Mouse (Mus musculus): Measurements from ENCODE around the gene Efna2. TPM values are rescaled to one million over a fixed set of nuclear protein-coding genes. Genes with fewer than 3 reads are reported as not detected.

Gene Efna2
- polyA plus RNA-seq (2014; fragmentation: Nextera tagmentation; extraction: Ambion mirVana): 24.8 and 34.2 TPM in 2 replicates

- Histone ChIP-seq H3K9ac (ENCODE audit: low read depth, low read length) (peak within 1 kb of the TSS; percentile 99), H3K4me3 (ENCODE audit: low read depth, low read length) (peak within 1 kb of the TSS; percentile 93), H3K4me2 (replicated peaks; ENCODE audit: low read depth, low read length) (peak within 1 kb of the TSS; percentile 90), H3K9me3 (ENCODE audit: control insufficient read depth, low read length) (no peaks in the 10 kb centered on the region), H3K27ac (ENCODE audit: low read depth, low read length) (peak within 1 kb of the TSS; percentile 84), H3K27me3 (ENCODE audit: control insufficient read depth, insufficient read depth, low read length) (no peaks in the 10 kb centered on the region), H3K4me1 (replicated peaks; ENCODE audit: control insufficient read depth, insufficient read depth, low read length) (peaks cover 14% of the 10 kb centered on the region), H3K36me3 (ENCODE audit: control insufficient read depth, insufficient read depth, low read length) (no peaks in the 10 kb centered on the region)
- WGBS: 2% methylated on average over 54 of the region's 106 CpGs
- ATAC-seq (ENCODE audit: low FRiP score) (peak; percentile 80), DNase-seq (ENCODE audit: low spot score) (peak; percentile 84)
Observed at GRCm38 (mm10) chr10:80179068-80180051, at the start of gene Efna2. Efna2 (plus strand) TSS chr10:80179482.

GRCm38 (mm10) chr10:80129846-80130245, 49.4 kb upstream of the Efna2 start:
- no peak for ATAC-seq (ENCODE audit: low FRiP score)

GRCm38 (mm10) chr10:80130403-80131031, 48.8 kb upstream of the Efna2 start:
- Histone ChIP-seq H3K27ac (ENCODE audit: low read depth, low read length) (no peak overlapping the region), H3K4me2 (replicated peaks; ENCODE audit: low read depth, low read length) (peak overlapping the region; percentile 8; the same call in 1 of the 2 replicates), H3K9ac (ENCODE audit: low read depth, low read length) (no peak overlapping the region), H3K4me3 (ENCODE audit: low read depth, low read length) (no peak overlapping the region), H3K4me1 (replicated peaks; ENCODE audit: control insufficient read depth, insufficient read depth, low read length) (peaks cover 11% of the 10 kb centered on the region), H3K9me3 (ENCODE audit: control insufficient read depth, low read length) (no peaks in the 10 kb centered on the region), H3K27me3 (ENCODE audit: control insufficient read depth, insufficient read depth, low read length) (peaks cover 4% of the 10 kb centered on the region; the same call in 1 of the 2 replicates), H3K36me3 (ENCODE audit: control insufficient read depth, insufficient read depth, low read length) (peaks cover 19% of the 10 kb centered on the region)
- DNase-seq (ENCODE audit: low spot score): peak; percentile 17
- WGBS: 83% methylated on average over 18 of the region's 18 CpGs
- no peak for ATAC-seq (ENCODE audit: low FRiP score)

More at GRCm38 (mm10) chr10:80129846-80130245, 49.4 kb upstream of the Efna2 start:
- H3K36me3 ChIP-seq (ENCODE audit: control insufficient read depth, insufficient read depth, low read length): peaks cover 25% of the 10 kb centered on the region
- H3K9me3 ChIP-seq (ENCODE audit: control insufficient read depth, low read length): no peaks in the 10 kb centered on the region
- no peak overlapping the region for H3K4me3 ChIP-seq (ENCODE audit: low read depth, low read length)
- DNase-seq (ENCODE audit: low spot score): no peak
- WGBS: 92% methylated on average over 9 of the region's 9 CpGs
- H3K9ac ChIP-seq (ENCODE audit: low read depth, low read length): no peak overlapping the region
- peaks cover 11% of the 10 kb centered on the region for H3K4me1 ChIP-seq (replicated peaks; ENCODE audit: control insufficient read depth, insufficient read depth, low read length)
- H3K4me2 ChIP-seq (replicated peaks; ENCODE audit: low read depth, low read length): no peak overlapping the region
- peaks cover 2% of the 10 kb centered on the region; the same call in 1 of the 2 replicates for H3K27me3 ChIP-seq (ENCODE audit: control insufficient read depth, insufficient read depth, low read length)
- H3K27ac ChIP-seq (ENCODE audit: low read depth, low read length): no peak overlapping the region

GRCm38 (mm10) chr10:80131316-80131951, 47.8 kb upstream of the Efna2 start:
- Histone ChIP-seq H3K4me3 (ENCODE audit: low read depth, low read length) (no peak overlapping the region), H3K36me3 (ENCODE audit: control insufficient read depth, insufficient read depth, low read length) (peaks cover 12% of the 10 kb centered on the region), H3K27ac (ENCODE audit: low read depth, low read length) (no peak overlapping the region; the same call in 1 of the 2 replicates), H3K9ac (ENCODE audit: low read depth, low read length) (no peak overlapping the region), H3K27me3 (ENCODE audit: control insufficient read depth, insufficient read depth, low read length) (peaks cover 11% of the 10 kb centered on the region; the same call in 1 of the 2 replicates), H3K4me1 (replicated peaks; ENCODE audit: control insufficient read depth, insufficient read depth, low read length) (peaks cover 11% of the 10 kb centered on the region), H3K9me3 (ENCODE audit: control insufficient read depth, low read length) (no peaks in the 10 kb centered on the region), H3K4me2 (replicated peaks; ENCODE audit: low read depth, low read length) (peak overlapping the region; percentile 8; the same call in 1 of the 2 replicates)
- ATAC-seq (ENCODE audit: low FRiP score) (peak; percentile 56), DNase-seq (ENCODE audit: low spot score) (peak; percentile 71)
- WGBS: 15% methylated on average over 46 of the region's 55 CpGs

GRCm38 (mm10) chr10:80131952-80132350, 47.3 kb upstream of the Efna2 start:
- Histone ChIP-seq H3K9ac (ENCODE audit: low read depth, low read length) (no peak overlapping the region), H3K4me2 (replicated peaks; ENCODE audit: low read depth, low read length) (no peak overlapping the region; the same call in 1 of the 2 replicates), H3K9me3 (ENCODE audit: control insufficient read depth, low read length) (no peaks in the 10 kb centered on the region), H3K27me3 (ENCODE audit: control insufficient read depth, insufficient read depth, low read length) (peaks cover 15% of the 10 kb centered on the region), H3K4me3 (ENCODE audit: low read depth, low read length) (no peak overlapping the region), H3K36me3 (ENCODE audit: control insufficient read depth, insufficient read depth, low read length) (peaks cover 11% of the 10 kb centered on the region), H3K27ac (ENCODE audit: low read depth, low read length) (no peak overlapping the region; the same call in 1 of the 2 replicates), H3K4me1 (replicated peaks; ENCODE audit: control insufficient read depth, insufficient read depth, low read length) (peaks cover 16% of the 10 kb centered on the region)
- WGBS: 26% methylated on average over 27 of the region's 27 CpGs
- DNase-seq (ENCODE audit: low spot score): peak; percentile 53
- peak; percentile 25; the same call in 1 of the 2 replicates for ATAC-seq (ENCODE audit: low FRiP score)

- no peaks in the 10 kb centered on the region for H3K9me3 ChIP-seq (ENCODE audit: control insufficient read depth, low read length)
- peaks cover 21% of the 10 kb centered on the region for H3K27me3 ChIP-seq (ENCODE audit: control insufficient read depth, insufficient read depth, low read length)
- H3K4me1 ChIP-seq (replicated peaks; ENCODE audit: control insufficient read depth, insufficient read depth, low read length): peaks cover 23% of the 10 kb centered on the region
- H3K36me3 ChIP-seq (ENCODE audit: control insufficient read depth, insufficient read depth, low read length): peaks cover 11% of the 10 kb centered on the region
- ATAC-seq (ENCODE audit: low FRiP score): no peak
- H3K4me3 ChIP-seq (ENCODE audit: low read depth, low read length): no peak overlapping the region
- H3K4me2 ChIP-seq (replicated peaks; ENCODE audit: low read depth, low read length): no peak overlapping the region
- no peak overlapping the region for H3K9ac ChIP-seq (ENCODE audit: low read depth, low read length)
- no peak overlapping the region for H3K27ac ChIP-seq (ENCODE audit: low read depth, low read length)
- no peak for DNase-seq (ENCODE audit: low spot score)
- 83% methylated on average over 8 of the region's 8 CpGs for WGBS
Observed at GRCm38 (mm10) chr10:80133226-80133849, 45.9 kb upstream of the Efna2 start.

- Histone ChIP-seq H3K4me3 (ENCODE audit: low read depth, low read length) (no peak overlapping the region), H3K9me3 (ENCODE audit: control insufficient read depth, low read length) (no peaks in the 10 kb centered on the region), H3K9ac (ENCODE audit: low read depth, low read length) (no peak overlapping the region), H3K4me1 (replicated peaks; ENCODE audit: control insufficient read depth, insufficient read depth, low read length) (peaks cover 30% of the 10 kb centered on the region), H3K27ac (ENCODE audit: low read depth, low read length) (no peak overlapping the region), H3K36me3 (ENCODE audit: control insufficient read depth, insufficient read depth, low read length) (peaks cover 7% of the 10 kb centered on the region), H3K27me3 (ENCODE audit: control insufficient read depth, insufficient read depth, low read length) (peaks cover 22% of the 10 kb centered on the region), H3K4me2 (replicated peaks; ENCODE audit: low read depth, low read length) (no peak overlapping the region)
- DNase-seq (ENCODE audit: low spot score) (no peak), ATAC-seq (ENCODE audit: low FRiP score) (no peak)
- 90% methylated on average over 9 of the region's 9 CpGs for WGBS
Observed at GRCm38 (mm10) chr10:80134421-80134820, 44.9 kb upstream of the Efna2 start.

GRCm38 (mm10) chr10:80135161-80135560, 44.1 kb upstream of the Efna2 start:
- no peak overlapping the region for H3K27ac ChIP-seq (ENCODE audit: low read depth, low read length)
- 89% methylated on average over 10 of the region's 10 CpGs for WGBS
- H3K36me3 ChIP-seq (ENCODE audit: control insufficient read depth, insufficient read depth, low read length): peaks cover 6% of the 10 kb centered on the region
- peaks cover 23% of the 10 kb centered on the region for H3K27me3 ChIP-seq (ENCODE audit: control insufficient read depth, insufficient read depth, low read length)
- H3K9ac ChIP-seq (ENCODE audit: low read depth, low read length): no peak overlapping the region
- DNase-seq (ENCODE audit: low spot score): no peak
- peaks cover 30% of the 10 kb centered on the region for H3K4me1 ChIP-seq (replicated peaks; ENCODE audit: control insufficient read depth, insufficient read depth, low read length)
- no peak for ATAC-seq (ENCODE audit: low FRiP score)
- H3K4me3 ChIP-seq (ENCODE audit: low read depth, low read length): no peak overlapping the region
- H3K4me2 ChIP-seq (replicated peaks; ENCODE audit: low read depth, low read length): no peak overlapping the region
- H3K9me3 ChIP-seq (ENCODE audit: control insufficient read depth, low read length): no peaks in the 10 kb centered on the region
